Mouse (Mus musculus) kidney, adult 11 months (tissue): ENCODE results near the gene Sobp.

Source experiments
- DNase-seq: peaks from one replicate; pipeline ENCODE4 v3.0.0; 2022

Sobp gene

DNA sequence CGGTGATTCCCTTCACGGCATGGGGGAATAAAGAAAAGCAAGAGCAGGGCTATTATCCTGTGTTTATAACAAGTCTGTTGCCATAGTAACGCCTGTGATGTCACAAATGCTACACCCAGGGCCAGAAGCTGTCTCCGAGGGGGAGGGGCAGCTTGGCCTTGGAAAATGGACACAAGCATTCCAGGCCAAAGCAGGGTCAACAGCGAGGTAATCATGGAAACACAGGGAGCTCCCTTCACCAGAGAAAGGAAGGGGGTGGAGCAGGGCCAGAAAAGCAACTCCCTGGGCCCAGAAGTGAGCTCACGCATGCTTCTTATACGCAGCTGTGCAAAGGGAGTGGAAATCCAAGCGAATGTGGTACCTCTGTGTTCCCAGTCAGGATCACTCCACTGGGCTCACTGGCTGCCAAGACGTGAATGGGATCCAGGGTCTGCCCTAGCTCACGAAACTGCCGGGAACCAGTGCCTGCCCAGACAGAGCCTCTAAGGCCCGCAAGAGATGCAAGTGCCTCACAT lies 19.2 kb downstream of the Sobp start:
- DNase-seq, result peak; percentile 30

DNA sequence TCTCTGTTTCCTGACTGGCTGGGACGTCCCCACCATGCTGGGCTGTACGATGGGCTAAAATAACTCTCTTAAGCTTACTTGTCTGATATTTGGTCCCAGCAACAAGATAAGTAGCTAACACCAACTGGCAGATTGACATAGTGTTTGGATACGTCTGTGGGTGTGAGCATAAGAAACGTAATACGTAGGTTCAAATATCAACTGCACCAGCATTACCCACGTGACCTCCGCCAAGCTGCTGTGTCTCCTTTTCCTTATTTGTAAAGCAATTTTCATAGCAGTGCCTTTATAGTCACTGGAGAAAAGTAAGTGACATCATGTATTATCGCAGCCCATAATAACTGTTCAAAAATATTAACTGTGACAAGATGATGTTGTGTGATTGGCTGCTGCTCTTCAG lies 21.7 kb downstream of the Sobp start:
- DNase-seq, result no peak

- DNase-seq, result no peak
These were observed 25.9 kb downstream of the Sobp start for GRCm38 (mm10) chr10:43148456-43148855.

DNA sequence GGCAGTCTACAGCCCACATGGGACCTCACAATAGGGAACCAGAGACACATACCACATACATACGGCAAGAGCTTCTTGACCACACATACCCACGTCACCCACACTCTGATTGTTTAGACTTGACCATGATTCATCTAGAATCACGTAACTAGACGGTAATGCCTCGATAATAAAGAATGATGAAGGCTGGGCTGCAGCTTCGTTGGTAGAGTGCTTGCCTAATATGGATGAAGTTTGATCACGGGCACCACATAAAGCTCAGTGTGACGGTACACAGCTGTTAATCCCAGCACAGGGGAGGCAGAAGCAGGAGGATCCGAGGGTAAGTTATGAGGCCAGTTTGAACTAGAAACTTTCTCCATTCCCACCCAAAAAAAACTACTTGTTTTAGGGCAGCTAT lies 31.2 kb downstream of the Sobp start:
- no peak for DNase-seq

DNA sequence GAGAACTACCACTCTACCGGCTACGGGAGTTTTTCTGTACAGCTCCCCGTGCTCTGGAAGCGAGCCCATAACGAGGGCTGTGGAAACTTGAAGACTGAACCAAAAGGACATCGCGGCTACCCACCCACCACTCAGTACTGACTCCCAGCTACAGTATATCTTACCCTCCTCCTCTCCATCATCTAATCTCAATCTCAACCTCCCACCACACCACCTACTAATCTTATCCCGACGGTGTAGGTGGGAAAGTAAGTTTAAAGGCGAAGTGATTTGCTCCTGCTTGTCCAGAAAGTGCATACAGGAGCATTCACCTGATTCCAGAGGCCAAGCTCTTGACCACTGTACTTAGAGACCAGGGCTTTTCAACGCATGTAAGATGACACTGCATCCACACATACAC lies 40.3 kb downstream of the Sobp start:
- DNase-seq, result no peak

- no peak for DNase-seq
These were observed 45.6 kb downstream of the Sobp start for GRCm38 (mm10) chr10:43128750-43129149.

DNA sequence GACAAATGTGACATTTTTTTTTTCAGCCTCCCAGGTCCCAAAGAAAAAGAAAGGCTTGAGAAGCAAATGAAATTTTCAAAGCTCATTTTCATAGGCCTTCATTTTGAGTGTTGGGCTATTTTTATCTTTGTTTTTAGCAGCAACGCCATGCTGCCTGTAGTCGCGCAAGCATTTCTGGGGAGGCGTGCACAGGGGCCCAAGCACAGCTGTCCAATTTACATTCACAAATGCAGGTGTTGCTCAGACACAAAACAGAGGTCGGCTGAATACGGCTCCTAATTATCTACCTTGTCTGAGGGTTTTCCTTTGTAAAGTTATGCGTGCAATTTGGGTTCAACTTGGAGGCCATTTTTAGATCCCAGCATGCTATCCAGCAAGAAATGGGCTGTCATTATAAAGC lies 49.8 kb downstream of the Sobp start:
- DNase-seq, result no peak

DNA sequence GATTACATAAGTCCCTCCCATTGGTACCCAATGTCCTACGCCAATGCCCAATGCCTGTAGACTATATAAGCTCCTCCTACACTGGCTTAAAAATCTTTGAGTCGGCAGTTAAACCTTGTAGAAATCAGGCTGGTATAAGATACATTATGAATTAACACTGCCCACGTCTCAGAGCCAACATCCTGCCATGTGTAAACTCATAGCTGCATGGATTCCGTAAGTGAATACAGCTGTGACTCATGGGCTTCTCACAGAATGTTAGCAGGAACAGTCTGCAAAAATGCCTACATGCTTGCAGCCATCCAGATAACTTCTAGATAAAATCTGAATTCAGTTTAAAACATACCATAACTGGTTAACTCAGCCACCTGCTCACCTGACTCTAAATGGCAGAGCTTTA lies 50.2 kb downstream of the Sobp start:
- DNase-seq, result no peak

DNA sequence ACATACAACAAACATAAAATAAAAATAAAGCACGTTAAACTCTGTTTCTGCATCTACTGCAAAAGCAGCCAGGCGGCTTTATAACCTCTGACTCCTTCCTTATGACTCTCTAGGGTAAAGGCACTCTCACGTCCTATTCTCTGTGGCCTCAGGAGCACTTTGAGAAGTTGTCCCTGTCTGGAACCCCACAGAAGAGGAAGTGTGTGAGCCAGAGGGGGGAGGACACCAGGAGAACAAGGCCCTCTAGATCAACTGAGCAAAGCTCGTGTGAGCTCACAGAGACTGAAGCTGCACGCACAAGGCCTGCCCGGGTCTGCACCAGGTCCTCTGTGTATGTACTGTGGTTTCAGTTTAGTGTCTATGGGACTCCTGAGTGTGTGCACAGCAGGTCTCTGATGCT lies 50.9 kb downstream of the Sobp start:
- DNase-seq, result no peak

DNA sequence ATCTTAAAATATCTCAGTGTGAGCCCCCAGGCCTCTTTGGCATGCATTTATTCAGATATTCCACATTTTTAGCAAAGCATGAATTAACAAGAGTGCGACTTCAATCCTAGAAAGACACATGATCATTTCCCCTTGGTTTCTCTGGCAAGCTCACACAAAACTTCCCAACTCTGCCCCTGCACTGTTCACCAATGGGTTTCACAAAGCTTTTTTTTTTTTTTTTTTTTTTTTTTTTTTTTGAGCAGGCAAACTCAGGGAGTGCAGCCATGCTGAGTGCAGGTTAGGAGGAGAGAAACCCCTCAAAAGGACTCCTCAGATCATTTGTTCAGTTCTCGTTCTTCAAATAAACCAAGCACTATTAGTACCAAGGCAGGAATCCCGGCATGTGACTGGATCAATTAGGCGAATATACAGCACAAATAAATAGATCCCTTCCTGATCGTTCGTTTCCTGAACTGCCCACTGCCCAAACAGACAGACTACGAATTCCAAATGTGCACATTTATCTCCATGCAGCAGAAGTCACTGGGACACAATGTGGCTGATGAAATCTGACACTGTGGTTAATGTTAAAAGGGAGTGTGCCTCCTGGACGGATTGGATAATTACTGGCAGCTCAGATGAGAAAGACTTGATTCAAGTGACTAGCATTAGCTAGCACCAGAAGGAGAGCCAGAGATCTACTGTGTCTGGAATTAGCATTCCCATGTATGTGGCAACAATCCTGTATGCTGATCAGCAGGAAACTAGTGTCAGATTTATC lies 53.5 kb downstream of the Sobp start:
- no peak for DNase-seq

DNA sequence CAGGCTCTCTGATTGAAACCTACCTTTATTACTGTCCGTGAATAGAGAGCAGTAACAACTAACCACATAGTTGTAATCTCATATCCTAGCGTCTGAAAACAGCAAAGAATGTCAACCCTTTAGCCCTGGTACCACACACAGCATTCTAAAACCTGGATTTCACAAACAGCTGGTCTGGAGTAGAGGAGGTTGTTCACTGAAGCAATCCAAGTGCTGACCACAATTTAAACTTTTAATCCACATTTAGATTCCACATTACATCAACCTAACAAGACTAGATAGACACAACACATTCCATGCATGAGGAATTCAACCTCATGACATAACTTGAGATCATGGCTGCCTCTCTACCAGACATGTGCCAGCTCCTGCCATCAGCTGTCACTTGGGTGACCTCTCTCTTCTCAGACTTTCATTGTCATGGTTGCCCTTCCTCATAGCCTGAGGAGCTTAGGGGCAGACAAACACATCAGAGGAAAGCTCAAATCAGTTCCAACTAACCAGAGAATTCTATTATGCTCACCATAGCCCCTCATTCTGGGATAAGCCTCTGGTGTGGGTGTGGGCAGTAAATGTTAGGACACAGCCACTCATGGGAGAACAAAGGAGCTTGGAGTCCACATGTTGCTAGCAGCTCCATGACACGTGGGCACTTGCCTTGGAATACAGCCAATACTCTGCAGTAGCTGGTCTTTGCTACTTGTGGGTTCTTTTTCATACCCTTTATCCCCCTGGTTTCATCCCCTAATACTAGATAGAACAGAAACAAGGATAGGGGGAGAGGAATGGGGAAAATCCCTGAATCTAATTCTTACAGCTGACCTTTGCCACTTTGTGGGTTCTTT lies 58.0 kb downstream of the Sobp start:
- no peak for DNase-seq

DNA sequence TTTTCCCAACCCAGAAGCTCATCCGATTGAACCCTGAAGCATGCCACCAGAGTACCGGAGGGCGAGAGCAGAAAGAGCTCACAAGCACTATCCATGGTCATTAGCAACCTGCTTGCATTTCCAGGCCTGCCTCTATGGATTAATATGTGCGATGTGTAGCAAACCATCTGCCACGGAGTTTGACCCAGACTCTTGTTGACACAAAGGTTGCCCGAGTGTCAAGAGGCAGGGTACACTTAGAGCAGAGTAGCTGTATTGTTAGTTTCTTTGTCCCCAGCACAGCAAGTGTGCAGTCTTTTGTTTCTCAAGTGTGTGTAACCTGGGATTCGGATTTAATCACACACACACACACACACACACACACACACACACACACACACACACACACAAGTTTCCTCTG lies 62.0 kb downstream of the Sobp start:
- no peak for DNase-seq

- DNase-seq, result no peak
These were observed 67.7 kb downstream of the Sobp start for GRCm38 (mm10) chr10:43106616-43107015.

DNA sequence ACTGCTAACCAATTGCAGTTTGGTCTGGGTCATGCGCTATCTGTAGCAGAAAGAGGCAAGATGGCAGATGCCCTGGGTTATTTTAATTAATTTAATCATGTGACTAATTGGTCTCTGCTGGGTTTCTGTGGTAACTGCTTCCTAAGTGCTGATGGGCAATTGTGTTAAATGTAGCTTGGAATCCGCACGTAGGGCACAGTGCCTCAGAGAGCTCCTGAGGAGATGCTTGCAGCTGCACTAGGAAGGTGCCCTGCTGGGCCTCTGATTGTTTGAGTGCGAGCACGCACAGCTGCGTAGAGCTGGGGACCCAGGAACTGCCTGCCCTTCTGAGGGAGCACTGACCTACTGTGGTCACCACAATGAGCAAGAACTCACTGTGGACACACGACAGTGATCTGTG lies 68.1 kb downstream of the Sobp start:
- DNase-seq, result no peak

DNA sequence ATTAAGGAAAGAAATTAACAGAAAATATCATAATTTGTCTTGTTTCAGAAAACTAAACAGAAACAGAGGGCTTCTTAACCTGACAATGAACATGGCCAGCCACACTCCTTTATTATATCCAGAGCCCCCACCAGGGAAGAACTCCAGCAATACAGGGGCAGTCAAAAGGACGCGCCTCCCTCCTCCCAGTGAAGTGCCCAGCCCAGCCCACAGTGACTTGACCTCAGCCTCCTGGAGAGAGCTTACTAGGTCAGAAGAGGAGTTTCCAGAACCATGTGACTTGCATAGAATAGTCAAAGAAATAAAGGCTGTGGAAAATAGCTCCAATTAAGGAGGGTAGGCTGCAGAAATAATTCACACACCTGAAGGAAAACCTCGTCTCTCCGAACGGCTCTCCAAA lies 73.8 kb downstream of the Sobp start:
- DNase-seq, result no peak

- peak; percentile 7 for DNase-seq
These were observed 75.1 kb downstream of the Sobp start for GRCm38 (mm10) chr10:43099229-43099628.

GRCm38 (mm10) chr10:43097755-43098154 lies 76.6 kb downstream of the Sobp start:
- no peak for DNase-seq

DNA sequence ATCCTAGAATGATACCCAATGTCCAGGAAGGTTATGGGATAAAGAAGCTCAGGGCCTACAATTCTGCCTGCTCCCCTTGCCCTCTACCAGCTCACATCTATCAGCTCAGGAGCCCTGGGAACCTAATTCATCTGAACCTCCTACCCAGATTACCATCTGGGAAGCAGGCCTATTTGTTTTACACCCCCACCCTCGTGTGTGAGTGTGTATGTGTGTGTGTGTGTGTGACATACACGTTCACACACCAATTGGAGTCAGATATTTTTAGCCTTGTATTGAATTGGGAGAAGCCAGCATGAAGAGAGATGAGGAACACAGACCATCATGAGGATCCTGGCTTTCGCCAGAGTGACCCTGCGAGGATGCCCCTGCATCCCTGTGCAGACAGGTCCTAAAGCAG lies 77.7 kb downstream of the Sobp start:
- DNase-seq, result no peak

GRCm38 (mm10) chr10:43094537-43094936 lies 79.8 kb downstream of the Sobp start:
- no peak for DNase-seq

DNA sequence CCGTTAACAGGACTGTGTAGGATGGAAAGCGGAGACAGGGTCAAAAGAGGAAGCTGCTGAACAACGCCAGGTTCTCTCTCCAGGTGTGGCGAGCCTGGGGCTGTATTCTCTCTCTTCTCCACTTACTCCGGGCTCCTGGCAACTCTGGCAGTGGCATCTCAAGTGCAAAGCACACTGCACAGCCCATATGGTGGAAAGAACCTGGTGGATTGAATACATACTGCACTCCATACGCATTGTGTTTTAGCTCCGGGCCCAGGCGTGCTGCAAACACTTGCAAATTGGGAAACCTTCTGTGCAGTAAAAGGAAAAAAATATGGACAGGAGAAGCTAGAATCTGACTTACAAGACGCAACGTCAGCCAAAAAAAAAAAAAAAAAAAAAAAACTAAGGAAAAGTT lies 80.9 kb downstream of the Sobp start:
- no peak for DNase-seq

DNA sequence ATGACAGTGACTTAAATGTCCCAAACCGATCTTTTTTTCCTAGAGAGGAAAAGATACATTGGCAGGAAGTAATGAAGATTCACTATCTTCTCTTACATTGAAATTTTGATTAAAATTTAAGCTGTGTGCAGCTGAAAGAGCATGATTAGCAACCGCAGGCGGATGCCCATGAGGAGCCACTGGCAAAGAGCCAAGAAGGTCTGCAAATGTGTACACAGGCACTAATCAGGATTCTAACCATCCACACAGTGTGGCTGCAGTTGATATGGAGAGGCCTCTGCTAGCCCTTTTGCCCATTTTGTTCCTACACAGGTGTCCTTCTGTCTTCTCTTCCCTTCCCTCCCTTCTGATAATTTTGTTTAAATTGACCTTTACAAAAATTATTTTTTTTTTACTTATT lies 84.3 kb downstream of the Sobp start:
- no peak for DNase-seq

GRCm38 (mm10) chr10:43087421-43087820 lies 86.9 kb downstream of the Sobp start:
- DNase-seq, result no peak

DNA sequence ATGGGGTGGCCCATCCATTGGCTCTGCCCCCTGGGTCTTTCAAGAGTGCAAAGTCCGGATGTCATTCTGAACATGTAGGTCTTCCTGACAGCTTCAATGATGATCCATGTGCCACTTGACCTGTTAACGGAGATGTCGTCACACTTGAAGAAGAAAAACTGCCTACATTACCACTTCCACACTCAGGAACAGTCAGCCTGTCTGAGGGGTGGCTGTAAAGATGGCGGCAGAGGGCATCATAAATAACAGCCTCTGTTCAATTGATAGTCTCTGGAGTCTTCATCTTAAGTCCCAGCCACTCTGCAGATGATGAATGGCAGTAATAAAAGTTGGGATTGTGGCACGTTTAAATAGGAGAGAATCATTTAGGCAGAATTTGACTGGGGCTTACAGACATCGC lies 87.4 kb downstream of the Sobp start:
- DNase-seq, result no peak

- no peak for DNase-seq
These were observed 90.3 kb downstream of the Sobp start for GRCm38 (mm10) chr10:43084087-43084366.
